Mouse (Mus musculus) liver, embryonic 14.5 days (tissue): Measurements from ENCODE around the gene Ccnt1. TPM values are rescaled to one million over a fixed set of nuclear protein-coding genes. Genes with fewer than 3 reads are reported as not detected.
A peak's percentile ranks its signal among the peaks of the same experiment; 100 is the strongest.

ENCODE experiments used
- ATAC-seq: fragments of 200-750 bp; cut with Nextera tagmentation; 2 replicates; pipeline ENCODE4 v1.8.0; 2017; ENCODE audit warnings: moderate number of reproducible peaks, mild to moderate bottlenecking, moderate library complexity; ENCODE audit not compliant: insufficient read depth
- DNase-seq, 3 experiments: peaks; one replicate each; pipeline ENCODE4 v3.0.0-alpha.2; 2012 to 2013; ENCODE audit warnings: low read depth in 3 of 3, low spot score in 3 of 3
- H3K27ac ChIP-seq: fragments of 300-500 bp; sonication (generic); 2 replicates; pipeline ENCODE4 v1.5.1; 2014; ENCODE audit warnings: moderate library complexity, mild to moderate bottlenecking, control low read depth, inconsistent platforms
- H3K27me3 ChIP-seq: fragments of 300-500 bp; sonication (generic); 2 replicates; pipeline ENCODE4 v1.6.1; 2014; ENCODE audit warnings: mild to moderate bottlenecking, low read length, moderate library complexity; ENCODE audit not compliant: control insufficient read depth, insufficient read depth
- H3K36me3 ChIP-seq: fragments of 300-500 bp; sonication (generic); replicated peaks from 2 replicates; pipeline ENCODE4 v1.6.1; 2014; ENCODE audit warnings: low read depth; ENCODE audit not compliant: control insufficient read depth, insufficient read depth
- H3K4me1 ChIP-seq, 2 experiments: fragments of 200-500 bp in 1 of 2; fragments of 300-500 bp in 1 of 2; sonication (generic) in 1 of 2; replicated peaks; 2 replicates each; pipeline ENCODE4 v1.6.1; 2012 to 2014; ENCODE audit warnings: antibody characterized with exemption in 1 of 2, inconsistent platforms in 1 of 2, low read length in 1 of 2; ENCODE audit not compliant: control insufficient read depth in 2 of 2, insufficient read depth in 2 of 2
- H3K4me2 ChIP-seq: fragments of 300-500 bp; sonication (generic); 2 replicates; pipeline ENCODE4 v1.6.1; 2014; ENCODE audit warnings: low read depth, mild to moderate bottlenecking, control low read depth, moderate library complexity
- H3K4me3 ChIP-seq, 2 experiments: fragments of 200-500 bp in 1 of 2; fragments of 300-500 bp in 1 of 2; sonication (generic) in 1 of 2; 2 replicates each; pipeline ENCODE4 v1.5.1; 2012 to 2014; ENCODE audit warnings: low read depth in 2 of 2, low read length in 2 of 2, mild to moderate bottlenecking in 2 of 2, control low read depth in 1 of 2, inconsistent platforms in 1 of 2, moderate library complexity in 1 of 2; ENCODE audit not compliant: insufficient read depth in 1 of 2
- H3K9ac ChIP-seq: fragments of 300-500 bp; sonication (generic); replicated peaks from 2 replicates; pipeline ENCODE4 v1.6.1; 2014; ENCODE audit warnings: mild to moderate bottlenecking, control low read depth, moderate library complexity
- H3K9me3 ChIP-seq: fragments of 300-500 bp; sonication (generic); 2 replicates; pipeline ENCODE4 v1.6.1; 2016; ENCODE audit warnings: low read length, mixed read lengths; ENCODE audit not compliant: control insufficient read depth
- CTCF ChIP-seq: IDR thresholded peaks from 2 replicates; pipeline ENCODE4 v1.5.1; 2016; ENCODE audit warnings: antibody characterized with exemption, low read depth, control low read depth
- EP300 ChIP-seq: IDR thresholded peaks from 2 replicates; pipeline ENCODE4 v1.6.1; 2016; ENCODE audit warnings: antibody characterized with exemption, low read depth
- WGBS: fragments of 180-500 bp; shearing (Covaris S2); extraction: QIAGEN DNeasy Blood & Tissue Kit; methylation state at CpG from one replicate; pipeline ENCODE4 v1.1.7; 2014; ENCODE audit not compliant: insufficient replicate concordance; 5-methylcytosine and 5-hydroxymethylcytosine counted together
- polyA plus RNA-seq, 2 experiments: library from polyadenylated mRNA; depleted of rRNA in 1 of 2; stranded (reverse) in 1 of 2; unstranded in 1 of 2; fragments of >200 nt; fragmentation: Nextera tagmentation in 1 of 2; extraction: Ambion mirVana in 1 of 2; gene quantifications; 2 replicates each; pipeline versions ENCODE4 v1.2.1 to v1.2.3; 2012 to 2014

Ccnt1 gene
- polyA plus RNA-seq, 2 experiments: 8.2 to 23.7 TPM

DNA sequence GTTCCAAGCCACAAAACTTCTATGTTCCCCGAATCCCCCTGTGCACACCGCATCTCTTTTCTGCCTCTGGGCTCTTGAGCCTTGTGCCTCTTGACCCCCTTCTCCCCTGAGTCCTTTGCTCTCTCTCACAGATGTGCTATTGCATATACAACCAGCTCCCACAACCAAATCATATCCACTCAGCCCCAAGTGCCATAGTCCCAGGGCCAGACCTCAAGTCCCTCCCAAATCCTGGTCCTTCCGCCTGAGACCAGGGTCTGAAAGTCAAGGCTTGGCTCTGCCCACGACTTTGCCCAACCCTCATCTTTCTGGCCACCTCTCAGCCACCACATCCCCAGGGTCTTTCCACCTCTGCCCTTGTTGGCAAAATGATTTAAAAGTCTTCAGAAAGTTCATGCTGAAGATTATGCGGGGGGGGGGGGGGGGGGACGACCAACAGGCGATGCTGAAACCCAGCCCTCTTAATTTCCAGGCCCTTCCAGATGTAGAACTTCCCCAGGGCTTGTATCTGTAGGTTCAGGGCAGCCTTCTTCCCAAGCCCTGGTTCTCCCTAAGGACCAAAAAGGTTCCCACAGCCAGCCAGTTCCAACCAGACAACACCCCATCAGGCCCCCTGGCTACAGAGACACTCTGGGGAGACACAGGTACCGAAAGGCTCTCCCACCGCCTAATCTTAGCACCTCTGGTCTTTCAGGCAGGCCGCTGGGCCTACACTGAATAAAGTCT lies 37.5 kb upstream of the Ccnt1 start:
- Histone ChIP-seq H3K36me3 (peaks cover 12% of the 10 kb centered on the region), H3K27me3 (no peaks in the 10 kb centered on the region), H3K4me1 (peaks cover 42 to 51% of the 10 kb centered on the region in 2 experiments), H3K9me3 (no peaks in the 10 kb centered on the region), H3K27ac (peak overlapping the region; percentile 100), H3K4me3 (peak overlapping the region; percentile 68 to 82), H3K9ac (peak overlapping the region; percentile 88), H3K4me2 (peak overlapping the region; percentile 94)
- DNase-seq: no peak
- TF ChIP-seq EP300 (no peak), CTCF (no peak)
- WGBS: 19% methylated on average over 10 of the region's 10 CpGs
- 0 out of 2 replicates have a peak, but pooled peaks have one; percentile 18 for ATAC-seq

DNA sequence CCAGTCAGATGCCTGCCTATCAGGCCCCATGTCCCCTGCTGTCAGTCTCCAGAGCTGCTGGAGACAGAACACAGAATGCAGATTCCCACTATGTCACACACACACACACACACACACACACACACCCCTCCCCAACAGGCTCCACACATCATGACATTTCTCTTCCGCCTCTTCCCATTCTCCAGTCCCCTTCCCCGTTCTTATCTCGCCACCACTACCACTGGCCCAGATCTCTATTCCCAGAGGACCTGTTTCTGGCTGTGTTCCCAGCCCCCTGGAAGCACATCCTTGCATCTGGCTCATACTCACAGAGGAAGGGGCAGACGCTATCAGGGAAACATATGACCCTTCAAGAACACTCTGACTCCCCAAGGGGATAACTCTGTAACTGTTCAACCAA lies 36.8 kb upstream of the Ccnt1 start:
- H3K9me3 ChIP-seq: no peaks in the 10 kb centered on the region
- H3K4me1 ChIP-seq: peaks cover 49 to 57% of the 10 kb centered on the region in 2 experiments
- H3K9ac ChIP-seq: peak overlapping the region; percentile 88
- peak overlapping the region; percentile 100 for H3K27ac ChIP-seq
- TF ChIP-seq CTCF (no peak), EP300 (no peak)
- H3K4me3 ChIP-seq: peak overlapping the region; percentile 68 to 82
- 25% methylated on average over 4 of the region's 4 CpGs for WGBS
- no peaks in the 10 kb centered on the region for H3K27me3 ChIP-seq
- ATAC-seq (no peak), DNase-seq (no peak)
- H3K36me3 ChIP-seq: peaks cover 13% of the 10 kb centered on the region
- H3K4me2 ChIP-seq: peak overlapping the region; percentile 94

DNA sequence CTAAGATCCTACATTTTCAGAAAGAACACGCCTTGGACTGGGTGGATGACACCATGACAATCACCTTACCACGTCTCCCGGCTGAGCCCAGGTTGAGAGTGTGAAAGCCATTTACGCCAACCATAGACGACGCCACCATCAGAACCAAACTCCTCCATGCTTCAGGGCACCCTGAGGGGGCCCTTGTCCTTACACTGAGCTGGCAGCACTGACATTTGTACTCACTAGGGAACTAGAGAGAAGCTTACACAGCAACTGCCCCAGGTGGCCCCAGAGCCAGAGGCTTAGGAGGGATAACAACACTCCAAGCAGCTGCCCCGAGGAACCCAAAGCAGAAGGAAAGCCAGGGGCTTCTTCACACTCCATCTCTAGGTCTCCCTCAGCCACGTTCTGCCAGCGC lies 36.0 kb upstream of the Ccnt1 start:
- H3K9me3 ChIP-seq: no peaks in the 10 kb centered on the region
- ATAC-seq (no peak), DNase-seq (no peak)
- WGBS: 38% methylated on average over 9 of the region's 9 CpGs
- peaks cover 55 to 65% of the 10 kb centered on the region in 2 experiments for H3K4me1 ChIP-seq
- peak overlapping the region; percentile 94 for H3K4me2 ChIP-seq
- peak overlapping the region; percentile 44 to 68 for H3K4me3 ChIP-seq
- TF ChIP-seq CTCF: no peak
- TF ChIP-seq EP300: no peak
- H3K9ac ChIP-seq: peak overlapping the region; percentile 88
- no peaks in the 10 kb centered on the region for H3K27me3 ChIP-seq
- H3K27ac ChIP-seq: peak overlapping the region; percentile 100
- peaks cover 13% of the 10 kb centered on the region for H3K36me3 ChIP-seq

DNA sequence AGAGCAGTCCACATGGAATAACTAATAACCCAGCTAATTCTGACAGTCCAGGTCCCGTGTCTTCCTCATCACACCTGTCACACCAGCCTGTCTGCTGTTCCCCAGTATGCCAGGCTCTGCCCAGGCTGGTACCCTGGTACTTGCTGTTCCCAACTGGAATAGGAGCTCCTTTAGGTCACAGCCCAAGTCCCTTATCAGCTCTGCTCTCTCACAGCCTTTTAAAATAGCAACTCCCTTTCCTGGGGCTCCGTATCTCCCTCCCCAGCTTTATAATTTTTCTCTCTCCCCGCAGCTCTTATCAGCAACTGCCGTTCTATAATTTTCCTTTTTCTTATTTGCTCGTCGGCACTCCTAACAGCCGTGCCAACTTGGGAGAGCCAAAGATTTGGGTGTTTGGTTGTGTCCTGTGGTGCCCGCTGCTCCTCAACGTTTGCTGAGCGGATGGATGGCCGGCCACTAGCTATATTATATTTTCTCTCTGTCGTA lies 35.4 kb upstream of the Ccnt1 start:
- Histone ChIP-seq H3K4me2 (peak overlapping the region; percentile 94), H3K27ac (peak overlapping the region; percentile 100), H3K36me3 (peaks cover 17% of the 10 kb centered on the region), H3K9ac (peak overlapping the region; percentile 88), H3K4me1 (peaks cover 62 to 72% of the 10 kb centered on the region in 2 experiments), H3K9me3 (no peaks in the 10 kb centered on the region), H3K27me3 (no peaks in the 10 kb centered on the region), H3K4me3 (peak overlapping the region; percentile 47 to 68)
- WGBS: 18% methylated on average over 12 of the region's 12 CpGs
- DNase-seq (peak; percentile 81 to 88 (median 87)), ATAC-seq (peak; percentile 76)
- TF ChIP-seq EP300 (peak; percentile 94), CTCF (no peak)

DNA sequence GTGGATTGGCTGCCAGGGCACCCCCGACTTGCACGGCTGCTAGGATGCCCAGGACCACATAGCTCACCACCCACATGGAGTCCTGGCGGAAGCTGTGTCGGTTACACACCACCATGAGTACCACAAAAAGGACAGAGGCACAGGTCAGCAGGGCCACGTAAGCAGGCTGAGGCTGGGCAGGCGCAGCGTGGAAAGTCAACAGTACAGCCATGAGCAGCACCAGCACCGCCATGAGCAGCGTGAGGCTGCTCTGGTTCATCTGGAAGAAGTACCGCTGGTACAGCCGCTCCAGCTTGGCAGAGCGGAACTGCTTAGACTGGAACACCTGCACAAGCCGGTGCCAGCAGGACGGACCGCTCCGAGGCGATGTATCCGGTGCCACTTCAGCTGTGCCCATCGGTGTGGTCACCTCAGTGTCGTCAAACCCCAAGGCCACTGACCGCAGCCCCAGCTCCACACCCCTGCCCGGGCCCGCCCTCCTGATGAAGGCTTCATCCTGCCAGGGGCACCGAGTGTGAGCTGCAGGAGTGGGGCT lies 33.4 kb upstream of the Ccnt1 start:
- Histone ChIP-seq H3K4me3 (no peak overlapping the region), H3K4me2 (no peak overlapping the region), H3K27me3 (no peaks in the 10 kb centered on the region), H3K36me3 (peaks cover 29% of the 10 kb centered on the region), H3K27ac (peak overlapping the region; percentile 1; the same call in 1 of the 2 replicates), H3K9ac (no peak overlapping the region), H3K4me1 (peaks cover 57 to 67% of the 10 kb centered on the region in 2 experiments), H3K9me3 (no peaks in the 10 kb centered on the region)
- TF ChIP-seq CTCF: no peak
- TF ChIP-seq EP300: no peak
- WGBS: 95% methylated on average over 24 of the region's 24 CpGs
- ATAC-seq: no peak
- no peak for DNase-seq
